Mouse (Mus musculus) small intestine, adult 2 months (tissue): ENCODE measurements around the gene Dact2.

Experiments used
- CTCF ChIP-seq: fragments of 200-500 bp; IDR thresholded peaks from 2 replicates; pipeline ENCODE4 v1.5.1; 2012; ENCODE audit warnings: low read depth, mild to moderate bottlenecking, control low read depth, inconsistent platforms, low read length, moderate library complexity, mixed read lengths; ENCODE audit not compliant: insufficient replicate concordance, insufficient read length; ENCODE audit errors: extremely low read depth
- POLR2A ChIP-seq: fragments of 200-500 bp; IDR thresholded peaks from 2 replicates; pipeline ENCODE4 v1.6.1; 2012; ENCODE audit warnings: low read depth, mild to moderate bottlenecking, control low read depth, inconsistent platforms, low read length, moderate library complexity

GRCm38 (mm10) chr17:14172731-14173130, 31.4 kb downstream of the Dact2 start:
- TF ChIP-seq POLR2A (no peak), CTCF (no peak)
